Mouse (Mus musculus): ENCODE results near the gene Il4ra.

DNA sequence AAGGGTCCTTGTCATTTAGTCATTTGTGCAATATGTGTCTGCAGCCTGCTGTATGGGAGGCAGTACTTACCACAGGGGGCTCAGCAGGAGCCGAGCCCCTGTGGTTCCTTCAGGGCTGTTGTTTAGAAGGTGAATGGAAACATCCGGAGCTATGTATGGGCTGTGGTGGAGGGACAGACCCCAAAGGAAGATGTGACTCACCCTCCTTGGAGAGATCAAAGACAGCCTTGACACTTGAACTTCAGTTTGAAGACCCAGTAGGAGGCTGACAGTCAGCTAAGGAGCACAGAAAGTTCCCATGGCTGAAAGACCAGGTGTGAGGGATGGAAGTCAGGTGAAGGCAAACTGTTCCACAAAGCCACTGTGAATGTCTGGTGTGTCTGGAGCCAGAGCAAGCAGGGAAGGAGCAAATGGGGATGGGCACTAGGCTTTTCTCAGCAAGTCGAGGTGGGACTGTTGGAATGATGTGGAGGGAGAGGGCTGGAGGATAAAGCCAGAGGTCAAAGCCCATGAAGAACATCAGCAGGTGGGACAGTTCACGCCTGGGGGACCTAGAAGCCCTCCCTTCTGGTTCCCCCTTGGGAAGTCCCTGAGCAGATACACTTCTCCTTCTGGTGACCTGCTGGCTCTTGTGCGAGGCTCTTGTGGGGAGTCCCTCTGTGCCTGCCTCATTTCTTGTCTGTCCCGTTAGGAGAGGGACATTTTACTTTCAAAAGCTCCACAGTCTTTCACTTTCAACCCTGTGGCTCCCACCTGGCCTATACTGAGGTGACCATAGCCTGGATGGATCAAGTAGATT lies 55.7 kb downstream of the Il4ra start:
- TF ChIP-seq POLR2A (IDR thresholded peaks at IDR 0.05; ENCODE audit: control insufficient read depth, low read depth, low read length): no peak
- TF ChIP-seq CTCF (IDR thresholded peaks at IDR 0.05; ENCODE audit: control insufficient read depth, insufficient read depth, insufficient replicate concordance, low read depth, low read length): no peak

Data from testis, adult 2 months (tissue).